Mouse (Mus musculus) ovary, postnatal 36 days (tissue): ENCODE measurements around the gene Cngb1.

Experiments
- DNase-seq: peaks from one replicate; pipeline ENCODE4 v3.0.0; 2022; ENCODE audit warnings: low spot score, mixed read lengths

Gene Cngb1

DNA sequence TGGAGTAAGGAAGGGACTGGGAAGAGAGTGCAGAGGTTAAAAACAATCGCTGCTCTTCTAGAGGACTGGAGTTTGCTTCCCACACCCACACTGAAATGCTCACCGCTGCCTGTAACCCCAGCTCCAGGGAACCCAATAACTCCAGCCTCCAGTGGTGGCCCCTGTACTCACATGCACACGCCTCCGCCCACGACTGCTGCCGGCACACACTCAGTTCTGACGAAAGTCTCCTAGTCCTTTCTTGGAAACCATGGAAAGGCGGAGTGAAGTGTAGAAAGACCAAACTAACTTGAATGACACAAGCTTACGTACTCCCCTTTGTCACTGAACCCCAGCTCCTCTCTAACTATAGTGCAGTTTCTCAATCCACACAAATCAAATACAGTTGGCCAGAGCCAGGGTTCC is 106.4 kb downstream of the Cngb1 start:
- DNase-seq = no peak

DNA sequence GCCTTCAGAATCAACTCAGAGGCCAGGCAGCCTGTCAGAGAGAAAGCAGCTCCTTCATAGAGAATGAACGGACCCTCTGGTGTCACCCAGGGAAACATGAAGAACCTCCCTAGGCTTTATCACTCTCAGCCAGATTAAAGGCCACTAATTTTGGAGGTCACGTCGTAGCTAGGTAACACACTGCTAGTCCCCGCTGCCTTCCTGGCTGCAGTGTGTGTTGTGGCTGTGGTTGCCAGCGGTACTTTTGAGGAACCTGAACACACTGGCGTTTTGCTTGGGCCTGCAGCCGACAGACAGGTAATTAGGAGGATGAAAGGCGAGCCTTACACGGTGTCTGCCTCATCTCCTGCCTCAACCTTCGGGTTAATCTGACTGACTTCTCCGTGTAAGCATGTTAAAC is 110.7 kb downstream of the Cngb1 start:
- peak; percentile 32 for DNase-seq

DNA sequence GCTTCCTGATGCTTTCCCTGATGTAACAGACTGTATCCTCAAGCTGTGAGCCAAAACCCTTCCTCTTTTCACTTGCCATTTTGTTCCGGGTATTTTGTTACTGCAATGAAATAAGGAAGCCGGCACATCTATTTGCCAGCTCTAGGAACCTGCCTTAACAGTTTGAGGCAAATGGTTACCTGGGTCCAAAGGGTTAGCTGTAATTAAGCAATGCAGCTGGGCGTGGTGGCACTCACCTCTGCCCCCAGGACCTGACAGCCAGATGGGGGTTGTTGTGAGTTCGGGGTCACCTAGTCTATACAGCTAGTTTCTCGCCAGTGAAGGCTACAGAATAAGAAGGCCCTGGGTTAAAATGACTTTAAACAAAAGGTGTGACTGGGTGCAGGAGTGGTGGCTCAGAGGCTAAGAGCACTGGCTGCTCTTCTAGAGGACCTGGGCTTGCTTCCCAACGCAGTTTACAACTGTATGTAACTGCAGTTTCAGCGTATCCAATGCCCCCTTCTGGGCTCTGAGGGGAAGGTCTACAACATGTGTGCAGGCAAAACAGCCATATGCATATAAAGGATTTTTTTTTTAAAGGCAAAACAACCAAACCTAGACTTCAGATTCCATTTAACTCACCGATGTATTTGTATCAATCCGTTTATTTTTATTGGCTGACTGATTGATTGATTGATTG is 114.7 kb downstream of the Cngb1 start:
- DNase-seq = no peak
